Mouse (Mus musculus): ENCODE results near the gene Slc22a20.

GRCm38 (mm10) chr19:5977717-5978116 is 8.2 kb downstream of the Slc22a20 start:
- TF ChIP-seq CTCF (IDR thresholded peaks at IDR 0.05; ENCODE audit: insufficient read depth, low read length): no peak
- no peak for TF ChIP-seq POLR2A (IDR thresholded peaks at IDR 0.05; ENCODE audit: borderline replicate concordance, extremely low read depth, low read depth, low read length)
